Mouse (Mus musculus) embryonic fibroblast, embryonic 13.5 days (primary cell): Measurements from ENCODE around the gene Cdk2. TPM values are rescaled to one million over a fixed set of nuclear protein-coding genes. Genes with fewer than 3 reads are reported as not detected.

Experiments
- H3K27ac ChIP-seq: 2 replicates; pipeline ENCODE4 v1.5.1; 2012; ENCODE audit warnings: low read length, control low read depth, inconsistent platforms; ENCODE audit not compliant: insufficient read depth
- H3K4me1 ChIP-seq: 2 replicates; pipeline ENCODE4 v1.6.1; 2011; ENCODE audit warnings: low read length; ENCODE audit not compliant: control insufficient read depth, insufficient read depth
- H3K4me3 ChIP-seq: 2 replicates; pipeline ENCODE4 v1.5.1; 2011; ENCODE audit warnings: mild to moderate bottlenecking, control low read depth, low read length; ENCODE audit not compliant: insufficient read depth
- CTCF ChIP-seq: IDR thresholded peaks from 2 replicates; pipeline ENCODE4 v1.5.1; 2011; ENCODE audit warnings: mild to moderate bottlenecking, control low read depth, low read length, moderate library complexity, borderline replicate concordance; ENCODE audit not compliant: insufficient read depth
- POLR2A ChIP-seq: IDR thresholded peaks from 2 replicates; pipeline ENCODE4 v1.6.1; 2011; ENCODE audit warnings: low read depth, mild to moderate bottlenecking, control low read depth, low read length, moderate library complexity
- polyA plus RNA-seq: library from polyadenylated mRNA; stranded (reverse); fragments of >200 nt; gene quantifications from 2 replicates; pipeline ENCODE4 v1.2.4, GENCODE M21; 2011; ENCODE audit warnings: low read depth; ENCODE audit not compliant: missing spikeins, insufficient read length

The Cdk2 gene
- polyA plus RNA-seq, 1 experiment, result 66.6 TPM

- peak within 1 kb of the TSS; percentile 60 for H3K4me3 ChIP-seq
- TF ChIP-seq POLR2A (peak; percentile 84), CTCF (no peak)
- no peak within 1 kb of the TSS; the same call in 1 of the 2 replicates for H3K27ac ChIP-seq
- H3K4me1 ChIP-seq, result peaks cover 7% of the 10 kb centered on the region
Measured at GRCm38 (mm10) chr10:128673763-128674468, 30.9 kb downstream of the Cdk2 start, which contains the start of gene Suox. Gene Suox, minus strand, starts transcription at chr10:128674073.

- no peak for TF ChIP-seq CTCF
- no peak for TF ChIP-seq POLR2A
- H3K4me3 ChIP-seq, result no peak overlapping the region
- H3K4me1 ChIP-seq, result peaks cover 7% of the 10 kb centered on the region
- no peak overlapping the region for H3K27ac ChIP-seq
Measured at GRCm38 (mm10) chr10:128671148-128671547, 33.7 kb downstream of the Cdk2 start.

- TF ChIP-seq POLR2A, result no peak
- H3K4me3 ChIP-seq, result peak overlapping the region; percentile 54
- H3K27ac ChIP-seq, result no peak overlapping the region
- peaks cover 7% of the 10 kb centered on the region for H3K4me1 ChIP-seq
Measured at GRCm38 (mm10) chr10:128668790-128669672, 35.8 kb downstream of the Cdk2 start.

GRCm38 (mm10) chr10:128665806-128666205 is 39.0 kb downstream of the Cdk2 start:
- peaks cover 7% of the 10 kb centered on the region for H3K4me1 ChIP-seq
- no peak overlapping the region for H3K27ac ChIP-seq
- TF ChIP-seq CTCF (no peak), POLR2A (no peak)
- H3K4me3 ChIP-seq, result no peak overlapping the region

GRCm38 (mm10) chr10:128665307-128665706 is 39.5 kb downstream of the Cdk2 start:
- Histone ChIP-seq H3K27ac (no peak overlapping the region), H3K4me3 (no peak overlapping the region), H3K4me1 (peaks cover 7% of the 10 kb centered on the region)
- no peak for TF ChIP-seq CTCF
- no peak for TF ChIP-seq POLR2A

GRCm38 (mm10) chr10:128664808-128665207 is 40.0 kb downstream of the Cdk2 start:
- Histone ChIP-seq H3K4me3 (no peak overlapping the region), H3K27ac (no peak overlapping the region), H3K4me1 (peaks cover 3% of the 10 kb centered on the region)
- TF ChIP-seq CTCF, result no peak
- no peak for TF ChIP-seq POLR2A

GRCm38 (mm10) chr10:128663441-128664220 is 41.2 kb downstream of the Cdk2 start:
- Histone ChIP-seq H3K27ac (no peak overlapping the region), H3K4me3 (no peak overlapping the region), H3K4me1 (no peaks in the 10 kb centered on the region; the same call in 1 of the 2 replicates)
- no peak for TF ChIP-seq POLR2A
- no peak for TF ChIP-seq CTCF

- TF ChIP-seq POLR2A (no peak), CTCF (no peak)
- Histone ChIP-seq H3K4me1 (no peaks in the 10 kb centered on the region; the same call in 1 of the 2 replicates), H3K4me3 (no peak overlapping the region), H3K27ac (no peak overlapping the region)
Measured at GRCm38 (mm10) chr10:128662465-128662864, 42.4 kb downstream of the Cdk2 start.

GRCm38 (mm10) chr10:128659490-128659889 is 45.3 kb downstream of the Cdk2 start:
- H3K4me1 ChIP-seq, result no peaks in the 10 kb centered on the region; the same call in 1 of the 2 replicates
- H3K27ac ChIP-seq, result no peak overlapping the region
- no peak overlapping the region for H3K4me3 ChIP-seq
- TF ChIP-seq CTCF (no peak), POLR2A (no peak)
